ENCODE assay signal across 8 mouse cellular contexts in genomic region chr15:5117031-5117601, GRCm38 (mm10). TPM values are rescaled to one million over a fixed set of nuclear protein-coding genes. Genes with fewer than 3 reads are reported as not detected.
DNase-seq lines count a peak whose midpoint lies in the region; ATAC-seq lines count a peak whose summit lies in the region.

No protein-coding gene starts in this region.

- peak overlapping the region; percentile 61 to 80 for H3K4me3 ChIP-seq in heart, embryonic 14.5 days (ENCODE audit: control insufficient read depth in 1 of 2, insufficient read depth in 1 of 2, low read depth in 1 of 2, low read length in 2 of 2)
- H3K4me3 ChIP-seq in hindbrain, embryonic 11.5 days (ENCODE audit: low read depth, low read length): peak overlapping the region; percentile 93
- peak overlapping the region; percentile 96 for H3K4me3 ChIP-seq in liver, embryonic 16.5 days (ENCODE audit: low read depth, low read length)
- H3K4me3 ChIP-seq in stomach, embryonic 16.5 days (replicated peaks; ENCODE audit: low read length): peak overlapping the region; percentile 100

- H3K9me3 ChIP-seq in heart, embryonic 14.5 days (ENCODE audit: control insufficient read depth, low read length): no peaks in the 10 kb centered on the region
- no peaks in the 10 kb centered on the region for H3K9me3 ChIP-seq in hindbrain, embryonic 11.5 days (ENCODE audit: control insufficient read depth, low read length)
- no peaks in the 10 kb centered on the region for H3K9me3 ChIP-seq in liver, embryonic 16.5 days (replicated peaks; ENCODE audit: control insufficient read depth, low read length)
- H3K9me3 ChIP-seq in stomach, embryonic 16.5 days (replicated peaks; ENCODE audit: control insufficient read depth, low read length): no peaks in the 10 kb centered on the region

- peak overlapping the region; percentile 75 for H3K4me2 ChIP-seq in heart, embryonic 14.5 days (ENCODE audit: low read length)
- peak overlapping the region; percentile 74 for H3K4me2 ChIP-seq in hindbrain, embryonic 11.5 days (replicated peaks; ENCODE audit: low read depth, low read length)
- H3K4me2 ChIP-seq in liver, embryonic 16.5 days (ENCODE audit: low read depth, low read length): peak overlapping the region; percentile 81
- H3K4me2 ChIP-seq in stomach, embryonic 16.5 days (ENCODE audit: low read depth, low read length): peak overlapping the region; percentile 87

- WGBS in heart, embryonic 14.5 days: 1% methylated on average over 22 of the region's 22 CpGs
- WGBS in hindbrain, embryonic 11.5 days: 3% methylated on average over 22 of the region's 22 CpGs
- under 1% methylated on average over 22 of the region's 22 CpGs for WGBS in liver, embryonic 16.5 days (ENCODE audit: insufficient replicate concordance)
- WGBS in stomach, embryonic 16.5 days: 1% methylated on average over 22 of the region's 22 CpGs

- peak overlapping the region; percentile 55 to 95 for H3K27ac ChIP-seq in heart, embryonic 14.5 days (replicated peaks in 1 of 2; ENCODE audit: control insufficient read depth in 1 of 2, insufficient read depth in 1 of 2, low read depth in 2 of 2, low read length in 2 of 2)
- H3K27ac ChIP-seq in hindbrain, embryonic 11.5 days (ENCODE audit: low read depth, low read length): peak overlapping the region; percentile 87
- H3K27ac ChIP-seq in liver, embryonic 16.5 days (ENCODE audit: low read length): peak overlapping the region; percentile 76
- H3K27ac ChIP-seq in stomach, embryonic 16.5 days (ENCODE audit: low read length): peak overlapping the region; percentile 86

- no peak for DNase-seq in heart, postnatal 36 days
- DNase-seq in adipocyte (ENCODE audit: low spot score): peak; percentile 44
- no peak for DNase-seq in hindbrain, embryonic 11.5 days (ENCODE audit: low spot score)
- DNase-seq in urinary bladder, postnatal 14 days (ENCODE audit: low spot score): no peak
- no peak for DNase-seq in retina, embryonic 14.5 days (ENCODE audit: low spot score)

- H3K4me1 ChIP-seq in heart, embryonic 14.5 days (ENCODE audit: control insufficient read depth in 2 of 2, insufficient read depth in 2 of 2, low read length in 2 of 2): peaks cover 7 to 34% of the 10 kb centered on the region in 2 experiments; a peak in 3 of 4 replicates
- peaks cover 2% of the 10 kb centered on the region; the same call in 1 of the 2 replicates for H3K4me1 ChIP-seq in hindbrain, embryonic 11.5 days (replicated peaks; ENCODE audit: control insufficient read depth, insufficient read depth, low read length)
- peaks cover 48% of the 10 kb centered on the region for H3K4me1 ChIP-seq in liver, embryonic 16.5 days (ENCODE audit: control insufficient read depth, low read depth, low read length)
- peaks cover 20% of the 10 kb centered on the region for H3K4me1 ChIP-seq in stomach, embryonic 16.5 days (ENCODE audit: control insufficient read depth, insufficient read depth, low read length)

- H3K36me3 ChIP-seq in heart, embryonic 14.5 days (ENCODE audit: control insufficient read depth, insufficient read depth, low read length): peaks cover 49% of the 10 kb centered on the region
- H3K36me3 ChIP-seq in hindbrain, embryonic 11.5 days (ENCODE audit: control insufficient read depth, insufficient read depth, low read length): peaks cover 10% of the 10 kb centered on the region
- H3K36me3 ChIP-seq in liver, embryonic 16.5 days (ENCODE audit: control insufficient read depth, insufficient read depth): peaks cover 40% of the 10 kb centered on the region
- peaks cover 26% of the 10 kb centered on the region for H3K36me3 ChIP-seq in stomach, embryonic 16.5 days (ENCODE audit: control insufficient read depth, insufficient read depth, low read length)

- no peaks in the 10 kb centered on the region for H3K27me3 ChIP-seq in heart, embryonic 14.5 days (ENCODE audit: control insufficient read depth, insufficient read depth, low read length)
- no peaks in the 10 kb centered on the region for H3K27me3 ChIP-seq in hindbrain, embryonic 11.5 days (ENCODE audit: control insufficient read depth, insufficient read depth, low read length)
- H3K27me3 ChIP-seq in liver, embryonic 16.5 days (ENCODE audit: control insufficient read depth, insufficient read depth, low read depth, low read length): no peaks in the 10 kb centered on the region
- no peaks in the 10 kb centered on the region for H3K27me3 ChIP-seq in stomach, embryonic 16.5 days (ENCODE audit: control insufficient read depth, insufficient read depth, low read length)

- intact Hi-C loops in heart, postnatal 36 days (cut with DNase I): loop anchor here (1.0 to 10.0 kb wide), 3 partner anchors 40 to 1268 kb away; no protein-coding TSS in a partner anchor

- peak overlapping the region; percentile 80 for H3K9ac ChIP-seq in heart, embryonic 14.5 days (ENCODE audit: low read length)
- H3K9ac ChIP-seq in hindbrain, embryonic 11.5 days (ENCODE audit: low read depth, low read length): peak overlapping the region; percentile 95
- peak overlapping the region; percentile 90 for H3K9ac ChIP-seq in liver, embryonic 16.5 days (ENCODE audit: low read depth, low read length)
- H3K9ac ChIP-seq in stomach, embryonic 16.5 days (ENCODE audit: low read length): peak overlapping the region; percentile 97

- ATAC-seq in heart, embryonic 14.5 days (ENCODE audit: insufficient number of reproducible peaks, insufficient read depth, low FRiP score, low read depth): peak; percentile 2; the same call in 1 of the 2 replicates
- ATAC-seq in hindbrain, embryonic 11.5 days (ENCODE audit: low FRiP score): no peak
- no peak for ATAC-seq in liver, embryonic 16.5 days (ENCODE audit: low read depth)
- no peak for ATAC-seq in stomach, embryonic 16.5 days (ENCODE audit: insufficient read depth, low FRiP score)

RNA-seq across cellular contexts. Expression of gene Rpl37, which starts 0.7 kb away (rescaled TPM):
- 480 and 512 TPM in 2 replicates for polyA plus RNA-seq in heart, embryonic 14.5 days (2014; fragmentation: Nextera tagmentation; extraction: Ambion mirVana)
- total RNA-seq in heart, postnatal 36 days (2021): 100 to 1,000 TPM; 191 to 205 TPM
- polyA plus RNA-seq in hindbrain, embryonic 11.5 days (2014; fragmentation: Nextera tagmentation; extraction: Ambion mirVana): 482 and 496 TPM in 2 replicates
- 249 and 306 TPM in 2 replicates for polyA plus RNA-seq in liver, embryonic 16.5 days (2015; fragmentation: Nextera tagmentation; extraction: Ambion mirVana)
- polyA plus RNA-seq in stomach, embryonic 16.5 days (2015; fragmentation: Nextera tagmentation; extraction: Ambion mirVana): 412 and 593 TPM in 2 replicates

RNA-seq across cellular contexts. Expression of gene Card6, which starts 8.8 kb away (rescaled TPM):
- 1.9 and 3.6 TPM in 2 replicates for polyA plus RNA-seq in heart, embryonic 14.5 days (2014; fragmentation: Nextera tagmentation; extraction: Ambion mirVana)
- 1 to 10 TPM; 7.3 to 7.4 TPM for total RNA-seq in heart, postnatal 36 days (2021)
- polyA plus RNA-seq in hindbrain, embryonic 11.5 days (2014; fragmentation: Nextera tagmentation; extraction: Ambion mirVana): 1.3 and 1.6 TPM in 2 replicates
- polyA plus RNA-seq in liver, embryonic 16.5 days (2015; fragmentation: Nextera tagmentation; extraction: Ambion mirVana): 1.5 and 1.7 TPM in 2 replicates
- polyA plus RNA-seq in stomach, embryonic 16.5 days (2015; fragmentation: Nextera tagmentation; extraction: Ambion mirVana): 1.3 and 2.4 TPM in 2 replicates

RNA-seq across cellular contexts. Expression of gene Prkaa1, which starts 26.5 kb away (rescaled TPM):
- polyA plus RNA-seq in heart, embryonic 14.5 days (2014; fragmentation: Nextera tagmentation; extraction: Ambion mirVana): 20.9 and 21.3 TPM in 2 replicates
- total RNA-seq in heart, postnatal 36 days (2021): 10 to 100 TPM; 12.9 to 16.2 TPM
- polyA plus RNA-seq in hindbrain, embryonic 11.5 days (2014; fragmentation: Nextera tagmentation; extraction: Ambion mirVana): 19.8 and 20.6 TPM in 2 replicates
- polyA plus RNA-seq in liver, embryonic 16.5 days (2015; fragmentation: Nextera tagmentation; extraction: Ambion mirVana): 11.8 and 12.3 TPM in 2 replicates
- polyA plus RNA-seq in stomach, embryonic 16.5 days (2015; fragmentation: Nextera tagmentation; extraction: Ambion mirVana): 24.2 and 25.1 TPM in 2 replicates

RNA-seq across cellular contexts. Expression of gene C7, which starts 53.6 kb away (rescaled TPM):
- 0.12 TPM in 1 of 2 replicates, not detected in the other for polyA plus RNA-seq in heart, embryonic 14.5 days (2014; fragmentation: Nextera tagmentation; extraction: Ambion mirVana)
- 1 to 10 TPM; 1.6 to 5.7 TPM for total RNA-seq in heart, postnatal 36 days (2021)
- polyA plus RNA-seq in hindbrain, embryonic 11.5 days (2014; fragmentation: Nextera tagmentation; extraction: Ambion mirVana): not detected in 2 replicates
- polyA plus RNA-seq in liver, embryonic 16.5 days (2015; fragmentation: Nextera tagmentation; extraction: Ambion mirVana): not detected in 2 replicates
- polyA plus RNA-seq in stomach, embryonic 16.5 days (2015; fragmentation: Nextera tagmentation; extraction: Ambion mirVana): 0.05 TPM in 1 of 2 replicates, not detected in the other
